Mouse (Mus musculus) liver, postnatal 0 days (tissue): ENCODE results near the gene Zzz3. TPM values are rescaled to one million over a fixed set of nuclear protein-coding genes. Genes with fewer than 3 reads are reported as not detected.

Experiments
- ATAC-seq: fragments of 200-750 bp; cut with Nextera tagmentation; 2 replicates; pipeline ENCODE4 v1.8.0; 2017; ENCODE audit warnings: mild to moderate bottlenecking, moderate library complexity
- DNase-seq: peaks from one replicate; pipeline ENCODE4 v3.0.0-alpha.2; 2016
- H3K27ac ChIP-seq: fragments of 300-500 bp; sonication (generic); 2 replicates; pipeline ENCODE4 v1.5.1; 2014; ENCODE audit warnings: antibody characterized with exemption, moderate library complexity, mild to moderate bottlenecking, low read depth
- H3K27me3 ChIP-seq: fragments of 300-500 bp; sonication (generic); 2 replicates; pipeline ENCODE4 v1.6.1; 2014; ENCODE audit warnings: low read length, control low read depth, mixed read lengths; ENCODE audit not compliant: insufficient read depth
- H3K36me3 ChIP-seq: fragments of 300-500 bp; sonication (generic); replicated peaks from 2 replicates; pipeline ENCODE4 v1.6.1; 2014; ENCODE audit warnings: mild to moderate bottlenecking, control low read depth, low read length, moderate library complexity, mixed read lengths; ENCODE audit not compliant: insufficient read depth
- H3K4me1 ChIP-seq: fragments of 300-500 bp; sonication (generic); 2 replicates; pipeline ENCODE4 v1.6.1; 2014; ENCODE audit warnings: antibody characterized with exemption, mild to moderate bottlenecking, control low read depth; ENCODE audit not compliant: insufficient read depth
- H3K4me2 ChIP-seq: fragments of 300-500 bp; sonication (generic); 2 replicates; pipeline ENCODE4 v1.6.1; 2014; ENCODE audit warnings: low read depth, mild to moderate bottlenecking, low read length, moderate library complexity, mixed read lengths
- H3K4me3 ChIP-seq: fragments of 300-500 bp; sonication (generic); 2 replicates; pipeline ENCODE4 v1.5.1; 2014; ENCODE audit warnings: low read depth, low read length
- H3K9ac ChIP-seq: fragments of 300-500 bp; sonication (generic); replicated peaks from 2 replicates; pipeline ENCODE4 v1.6.1; 2014; ENCODE audit warnings: mild to moderate bottlenecking, moderate library complexity
- H3K9me3 ChIP-seq: fragments of 300-500 bp; sonication (generic); 2 replicates; pipeline ENCODE4 v1.6.1; 2016; ENCODE audit warnings: mild to moderate bottlenecking, control low read depth, low read length, mixed read lengths
- CTCF ChIP-seq: sonication (generic); IDR thresholded peaks from 2 replicates; pipeline ENCODE4 v1.5.1; 2016; ENCODE audit warnings: antibody characterized with exemption, low read depth
- EP300 ChIP-seq: IDR thresholded peaks from 2 replicates; pipeline ENCODE4 v1.6.1; 2016; ENCODE audit warnings: antibody characterized with exemption, low read depth, mild to moderate bottlenecking
- whole genome bisulfite sequencing: fragments of 180-500 bp; shearing (Covaris S2); extraction: QIAGEN DNeasy Blood & Tissue Kit; methylation state at CpG from one replicate; pipeline ENCODE4 v1.1.7; 2014; ENCODE audit not compliant: insufficient replicate concordance; 5-methylcytosine and 5-hydroxymethylcytosine counted together
- polyA plus RNA-seq: library from polyadenylated mRNA; unstranded; fragments of >200 nt; fragmentation: Nextera tagmentation; extraction: Ambion mirVana; gene quantifications from 2 replicates; pipeline ENCODE4 v1.2.1, GENCODE M21; 2015

Gene Zzz3
- polyA plus RNA-seq, 1 experiment from 2014 or later, result 11.4 TPM

GRCm38 (mm10) chr3:152490423-152490822, 95.2 kb downstream of the Zzz3 start:
- TF ChIP-seq EP300, result no peak
- no peak for TF ChIP-seq CTCF
- Histone ChIP-seq H3K4me2 (no peak overlapping the region), H3K27me3 (no peaks in the 10 kb centered on the region), H3K36me3 (no peaks in the 10 kb centered on the region), H3K9me3 (no peaks in the 10 kb centered on the region), H3K4me1 (no peaks in the 10 kb centered on the region), H3K27ac (no peak overlapping the region), H3K9ac (no peak overlapping the region), H3K4me3 (no peak overlapping the region)
- 65% methylated on average over 5 of the region's 5 CpGs for WGBS
- DNase-seq (no peak), ATAC-seq (no peak)

- H3K4me3 ChIP-seq, result no peak overlapping the region
- no peak overlapping the region for H3K4me2 ChIP-seq
- ATAC-seq (no peak), DNase-seq (no peak)
- H3K9ac ChIP-seq, result no peak overlapping the region
- 72% methylated on average over 6 of the region's 6 CpGs for WGBS
- H3K27ac ChIP-seq, result no peak overlapping the region
- no peaks in the 10 kb centered on the region for H3K27me3 ChIP-seq
- H3K36me3 ChIP-seq, result no peaks in the 10 kb centered on the region
- no peaks in the 10 kb centered on the region for H3K4me1 ChIP-seq
- TF ChIP-seq CTCF, result no peak
- TF ChIP-seq EP300, result no peak
- no peaks in the 10 kb centered on the region for H3K9me3 ChIP-seq
Observed at GRCm38 (mm10) chr3:152492241-152492640, 97.0 kb downstream of the Zzz3 start.

- Histone ChIP-seq H3K27ac (no peak overlapping the region), H3K9ac (no peak overlapping the region), H3K36me3 (no peaks in the 10 kb centered on the region), H3K9me3 (no peaks in the 10 kb centered on the region), H3K4me1 (no peaks in the 10 kb centered on the region), H3K4me3 (no peak overlapping the region), H3K27me3 (no peaks in the 10 kb centered on the region), H3K4me2 (no peak overlapping the region)
- WGBS, result 68% methylated on average over 2 of the region's 2 CpGs
- DNase-seq (no peak), ATAC-seq (no peak)
- TF ChIP-seq CTCF (no peak), EP300 (no peak)
Observed at GRCm38 (mm10) chr3:152493813-152494212, 98.5 kb downstream of the Zzz3 start.

- Histone ChIP-seq H3K4me3 (no peak overlapping the region), H3K36me3 (no peaks in the 10 kb centered on the region), H3K4me1 (no peaks in the 10 kb centered on the region), H3K27ac (no peak overlapping the region), H3K4me2 (no peak overlapping the region), H3K9me3 (no peaks in the 10 kb centered on the region), H3K9ac (no peak overlapping the region), H3K27me3 (no peaks in the 10 kb centered on the region)
- TF ChIP-seq EP300, result no peak
- no peak for TF ChIP-seq CTCF
- DNase-seq (no peak), ATAC-seq (no peak)
- 69% methylated on average over 12 of the region's 12 CpGs for WGBS
Observed at GRCm38 (mm10) chr3:152494667-152495360, 99.5 kb downstream of the Zzz3 start.

GRCm38 (mm10) chr3:152495415-152495898, 100.2 kb downstream of the Zzz3 start:
- no peak overlapping the region for H3K27ac ChIP-seq
- no peaks in the 10 kb centered on the region for H3K36me3 ChIP-seq
- H3K4me2 ChIP-seq, result no peak overlapping the region
- ATAC-seq (no peak), DNase-seq (no peak)
- H3K9ac ChIP-seq, result no peak overlapping the region
- 83% methylated on average over 8 of the region's 8 CpGs for WGBS
- H3K27me3 ChIP-seq, result no peaks in the 10 kb centered on the region
- H3K9me3 ChIP-seq, result no peaks in the 10 kb centered on the region
- H3K4me3 ChIP-seq, result no peak overlapping the region
- TF ChIP-seq EP300, result no peak
- no peak for TF ChIP-seq CTCF
- no peaks in the 10 kb centered on the region for H3K4me1 ChIP-seq

- no peaks in the 10 kb centered on the region for H3K27me3 ChIP-seq
- H3K4me2 ChIP-seq, result no peak overlapping the region
- 84% methylated on average over 7 of the region's 7 CpGs for WGBS
- H3K9me3 ChIP-seq, result no peaks in the 10 kb centered on the region
- no peak overlapping the region for H3K4me3 ChIP-seq
- no peak for TF ChIP-seq EP300
- no peak for TF ChIP-seq CTCF
- no peaks in the 10 kb centered on the region for H3K36me3 ChIP-seq
- H3K9ac ChIP-seq, result no peak overlapping the region
- DNase-seq (no peak), ATAC-seq (no peak)
- no peak overlapping the region for H3K27ac ChIP-seq
- no peaks in the 10 kb centered on the region for H3K4me1 ChIP-seq
Observed at GRCm38 (mm10) chr3:152497084-152497483, 101.8 kb downstream of the Zzz3 start.
